Mouse (Mus musculus) midbrain, embryonic 16.5 days (tissue): ENCODE measurements at regions not wholly inside any gene's neighbourhood (a gene's known extent, or its start where the extent isn't known, plus 50 kb on each side); places are given as distances from the start of the nearest gene placed in this dataset.

Source experiments
- ATAC-seq: fragments of 200-750 bp; cut with Nextera tagmentation; 2 replicates; pipeline ENCODE4 v1.8.0; 2017; ENCODE audit warnings: moderate TSS enrichment
- H3K27ac ChIP-seq: fragments of 300-500 bp; sonication (generic); 2 replicates; pipeline ENCODE4 v1.5.1; 2014; ENCODE audit warnings: mild to moderate bottlenecking, low read length, mixed read lengths
- H3K27me3 ChIP-seq: fragments of 300-500 bp; sonication (generic); 2 replicates; pipeline ENCODE4 v1.6.1; 2014; ENCODE audit warnings: low read depth, low read length, mixed read lengths; ENCODE audit not compliant: control insufficient read depth, insufficient read depth
- H3K36me3 ChIP-seq: fragments of 300-500 bp; sonication (generic); 2 replicates; pipeline ENCODE4 v1.6.1; 2014; ENCODE audit warnings: mild to moderate bottlenecking, low read length, moderate library complexity, mixed read lengths; ENCODE audit not compliant: control insufficient read depth, insufficient read depth
- H3K4me1 ChIP-seq: fragments of 300-500 bp; sonication (generic); 2 replicates; pipeline ENCODE4 v1.6.1; 2014; ENCODE audit warnings: mild to moderate bottlenecking, low read length, mixed read lengths; ENCODE audit not compliant: control insufficient read depth, insufficient read depth
- H3K4me2 ChIP-seq: fragments of 300-500 bp; sonication (generic); 2 replicates; pipeline ENCODE4 v1.6.1; 2014; ENCODE audit warnings: mild to moderate bottlenecking, low read length, mixed read lengths
- H3K4me3 ChIP-seq: fragments of 300-500 bp; sonication (generic); 2 replicates; pipeline ENCODE4 v1.5.1; 2014; ENCODE audit warnings: low read depth, mild to moderate bottlenecking, low read length, moderate library complexity, mixed read lengths
- H3K9ac ChIP-seq: fragments of 300-500 bp; sonication (generic); 2 replicates; pipeline ENCODE4 v1.6.1; 2014; ENCODE audit warnings: low read depth, low read length, mixed read lengths
- H3K9me3 ChIP-seq: fragments of 300-500 bp; sonication (generic); replicated peaks from 2 replicates; pipeline ENCODE4 v1.6.1; 2014; ENCODE audit warnings: mild to moderate bottlenecking, low read length, mixed read lengths; ENCODE audit not compliant: control insufficient read depth, poor library complexity, severe bottlenecking
- WGBS: fragments of 180-500 bp; shearing (Covaris S2); extraction: QIAGEN DNeasy Blood & Tissue Kit; methylation state at CpG from one replicate; pipeline ENCODE4 v1.1.7; 2014; 5-methylcytosine and 5-hydroxymethylcytosine counted together

DNA sequence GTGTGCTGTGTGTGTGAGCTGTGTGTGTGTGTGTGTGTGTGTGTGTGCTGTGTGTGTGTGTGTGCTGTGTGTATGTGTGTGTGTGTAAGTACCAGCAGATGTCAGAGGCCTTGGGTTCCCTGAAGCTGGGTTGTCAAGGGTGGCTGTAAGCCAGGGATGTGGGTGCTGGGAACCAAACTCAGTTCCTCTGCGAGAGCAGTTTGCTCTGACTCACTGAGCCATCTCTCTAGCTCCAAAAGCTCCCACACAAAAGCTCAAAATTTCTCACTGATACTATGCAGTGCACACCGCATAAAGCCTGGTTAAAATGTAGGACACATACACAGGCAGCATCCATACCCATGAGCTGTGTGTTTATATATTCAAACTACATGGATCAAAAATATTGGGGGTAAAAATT, 172.9 kb upstream of the Clec14a start:
- no peaks in the 10 kb centered on the region for H3K9me3 ChIP-seq
- H3K9ac ChIP-seq = no peak overlapping the region
- no peak for ATAC-seq
- no peaks in the 10 kb centered on the region for H3K4me1 ChIP-seq
- no peak overlapping the region for H3K4me3 ChIP-seq
- no peaks in the 10 kb centered on the region for H3K36me3 ChIP-seq
- 93% methylated on average over 2 of the region's 2 CpGs for WGBS
- no peaks in the 10 kb centered on the region for H3K27me3 ChIP-seq
- H3K27ac ChIP-seq = no peak overlapping the region
- H3K4me2 ChIP-seq = no peak overlapping the region

DNA sequence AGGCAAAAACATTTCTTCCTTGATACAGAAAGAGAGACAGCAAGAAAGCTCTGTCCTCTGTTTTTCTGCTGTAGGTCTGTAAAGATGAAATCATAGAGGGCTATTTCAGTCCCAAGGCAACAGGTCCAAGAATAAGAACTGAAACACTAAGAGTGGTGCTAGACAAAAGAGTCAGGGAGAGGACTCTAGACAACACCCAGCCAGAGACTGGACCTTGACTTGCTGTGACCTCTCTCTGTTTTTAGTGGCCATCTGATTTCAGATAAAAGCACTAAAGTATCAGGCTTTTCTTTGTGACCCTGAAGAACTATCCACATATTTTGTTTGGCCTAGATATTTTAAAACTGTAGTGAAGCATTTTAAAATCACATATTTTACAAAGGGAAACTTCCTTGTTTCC, 171.6 kb upstream of the Clec14a start:
- no peak for ATAC-seq
- H3K27ac ChIP-seq = no peak overlapping the region
- H3K4me3 ChIP-seq = no peak overlapping the region
- no peak overlapping the region for H3K4me2 ChIP-seq
- no peaks in the 10 kb centered on the region for H3K9me3 ChIP-seq
- H3K36me3 ChIP-seq = no peaks in the 10 kb centered on the region
- H3K9ac ChIP-seq = no peak overlapping the region
- H3K4me1 ChIP-seq = no peaks in the 10 kb centered on the region
- no peaks in the 10 kb centered on the region for H3K27me3 ChIP-seq

DNA sequence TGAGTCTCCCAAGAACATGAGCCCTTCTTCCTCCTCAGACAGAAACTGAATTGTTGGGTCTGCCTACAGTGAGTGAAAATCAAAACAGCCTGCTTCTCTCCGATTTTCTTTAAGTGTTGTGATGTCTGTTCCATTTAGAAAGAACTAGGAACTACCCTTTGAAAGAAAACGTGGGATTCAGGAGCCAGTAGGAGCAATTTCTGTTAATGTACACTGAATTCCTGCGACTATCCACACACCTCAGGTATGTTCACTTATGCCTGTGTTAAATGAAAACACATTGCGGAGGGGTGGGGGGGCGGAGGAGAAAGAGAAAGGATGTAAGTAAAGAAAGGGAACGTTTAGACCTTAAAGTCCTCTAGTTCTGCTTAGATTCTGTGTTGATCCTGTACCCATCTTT, 167.9 kb upstream of the Clec14a start:
- H3K4me1 ChIP-seq = no peaks in the 10 kb centered on the region
- no peak overlapping the region for H3K9ac ChIP-seq
- no peak for ATAC-seq
- H3K9me3 ChIP-seq = no peaks in the 10 kb centered on the region
- no peaks in the 10 kb centered on the region for H3K27me3 ChIP-seq
- H3K4me3 ChIP-seq = no peak overlapping the region
- H3K36me3 ChIP-seq = no peaks in the 10 kb centered on the region
- H3K4me2 ChIP-seq = no peak overlapping the region
- WGBS = 84% methylated on average over 6 of the region's 6 CpGs
- H3K27ac ChIP-seq = no peak overlapping the region

DNA sequence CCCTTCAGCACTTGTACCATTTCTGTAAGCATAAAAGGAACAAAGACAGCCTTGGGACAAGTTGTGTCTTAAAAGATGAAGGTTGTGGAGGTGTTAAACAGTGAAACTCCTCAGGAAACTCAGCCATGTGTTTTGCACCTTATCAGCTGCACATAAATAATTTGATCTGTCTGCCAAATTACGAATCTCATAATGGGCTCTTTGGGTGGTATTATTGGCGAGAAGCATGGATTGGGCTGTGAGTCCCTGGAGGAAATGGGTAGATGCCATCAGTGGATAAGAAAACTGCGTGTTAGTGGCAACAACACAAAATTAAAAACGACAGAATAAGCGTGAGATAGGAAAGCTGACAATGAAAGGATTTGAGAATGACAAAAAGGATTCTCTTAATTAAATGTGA, 165.4 kb upstream of the Clec14a start:
- Histone ChIP-seq H3K9me3 (no peaks in the 10 kb centered on the region), H3K4me2 (no peak overlapping the region), H3K4me3 (no peak overlapping the region), H3K9ac (no peak overlapping the region), H3K27me3 (no peaks in the 10 kb centered on the region), H3K4me1 (no peaks in the 10 kb centered on the region), H3K36me3 (no peaks in the 10 kb centered on the region), H3K27ac (no peak overlapping the region)
- ATAC-seq = no peak
- WGBS = 68% methylated on average over 5 of the region's 5 CpGs

DNA sequence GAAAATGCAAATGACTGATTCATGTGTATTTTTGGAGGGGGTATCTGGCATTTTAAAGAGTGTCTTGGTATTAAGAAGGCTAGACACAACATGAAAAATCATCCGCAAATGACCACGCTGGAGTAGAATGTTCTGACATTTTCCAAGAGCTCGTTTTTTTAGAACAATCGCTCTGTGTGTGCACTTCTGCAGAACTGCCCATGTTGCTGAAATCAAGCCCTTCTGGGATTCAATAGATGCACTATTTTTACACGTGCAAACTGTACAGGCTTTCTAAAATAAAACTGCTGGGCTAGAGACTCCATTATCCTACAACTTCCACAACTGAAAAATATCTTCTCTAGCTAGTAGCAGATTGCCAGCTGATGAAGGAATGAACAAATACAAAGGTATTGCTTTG, 160.8 kb upstream of the Clec14a start:
- H3K9me3 ChIP-seq = no peaks in the 10 kb centered on the region
- no peaks in the 10 kb centered on the region for H3K36me3 ChIP-seq
- no peak overlapping the region for H3K4me3 ChIP-seq
- no peaks in the 10 kb centered on the region for H3K27me3 ChIP-seq
- WGBS = 75% methylated on average over 5 of the region's 5 CpGs
- no peak overlapping the region for H3K9ac ChIP-seq
- H3K4me2 ChIP-seq = no peak overlapping the region
- H3K4me1 ChIP-seq = no peaks in the 10 kb centered on the region
- H3K27ac ChIP-seq = no peak overlapping the region
- ATAC-seq = no peak

DNA sequence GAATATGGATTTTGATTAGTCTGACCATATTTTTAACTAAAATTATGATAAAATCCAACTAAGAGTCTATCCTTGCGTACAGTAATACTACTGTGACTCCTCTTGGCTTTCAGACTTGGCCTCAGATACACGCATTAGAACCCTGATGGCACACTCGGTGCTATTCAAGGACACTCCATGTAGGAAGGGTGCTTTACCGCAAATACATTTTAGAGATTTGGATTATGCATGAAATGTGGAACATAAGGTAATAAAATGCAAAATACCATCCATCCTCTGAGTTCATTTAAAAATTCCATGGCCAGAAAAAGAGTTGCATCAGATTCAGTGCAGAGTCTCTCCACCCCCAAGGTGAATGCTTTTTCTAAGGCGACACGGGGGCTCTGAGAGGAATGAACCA, 157.7 kb upstream of the Clec14a start:
- WGBS = 88% methylated on average over 6 of the region's 6 CpGs
- Histone ChIP-seq H3K9me3 (no peaks in the 10 kb centered on the region), H3K27me3 (no peaks in the 10 kb centered on the region), H3K27ac (no peak overlapping the region), H3K4me3 (no peak overlapping the region), H3K9ac (no peak overlapping the region), H3K36me3 (no peaks in the 10 kb centered on the region), H3K4me1 (no peaks in the 10 kb centered on the region), H3K4me2 (no peak overlapping the region)
- ATAC-seq = no peak

DNA sequence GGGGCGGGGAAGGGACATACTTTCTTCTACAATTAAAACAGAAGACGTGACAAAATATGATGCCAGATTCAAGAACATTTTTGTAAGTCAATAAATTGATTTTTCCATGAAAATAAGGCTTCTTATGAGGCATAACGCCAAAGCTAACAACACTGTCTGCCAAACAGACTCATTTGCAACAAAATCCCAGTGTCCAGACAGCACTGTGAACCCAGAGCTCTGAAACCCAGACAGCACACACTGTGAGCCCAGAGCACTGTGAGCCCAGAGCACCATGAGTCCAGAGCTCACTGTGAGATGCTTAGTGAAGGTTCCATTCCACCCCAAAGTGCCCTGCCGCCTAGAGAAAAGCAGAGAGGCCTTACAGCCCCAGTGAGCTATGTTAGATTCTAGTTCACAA, 156.9 kb upstream of the Clec14a start:
- 81% methylated on average over 4 of the region's 4 CpGs for WGBS
- H3K9ac ChIP-seq = no peak overlapping the region

DNA sequence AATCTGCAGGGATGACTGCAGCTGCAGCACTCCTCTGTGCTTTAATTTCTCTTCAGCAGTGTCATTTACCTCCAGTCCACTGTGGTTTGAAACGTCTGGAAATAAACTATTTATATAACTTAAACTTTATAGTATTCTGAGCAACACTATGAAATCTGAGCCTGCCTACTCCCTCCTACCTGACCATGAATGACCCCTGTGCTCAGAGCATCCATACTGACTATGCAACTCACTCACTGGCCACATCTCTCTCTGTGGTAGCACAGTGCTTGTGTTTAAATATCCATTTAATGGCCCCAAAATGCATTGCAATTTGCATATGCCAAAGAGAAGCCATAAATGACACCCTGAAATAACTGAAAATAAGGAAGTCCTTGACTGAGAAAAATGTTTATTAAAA, 154.5 kb upstream of the Clec14a start:
- Histone ChIP-seq H3K4me1 (no peaks in the 10 kb centered on the region), H3K36me3 (no peaks in the 10 kb centered on the region), H3K4me2 (no peak overlapping the region), H3K9me3 (no peaks in the 10 kb centered on the region), H3K4me3 (no peak overlapping the region), H3K27me3 (no peaks in the 10 kb centered on the region), H3K9ac (no peak overlapping the region), H3K27ac (no peak overlapping the region)
- ATAC-seq = no peak
- 36% methylated on average over 1 of the region's 1 CpGs for WGBS

More for the DNA sequence above, 156.9 kb upstream of the Clec14a start:
- H3K36me3 ChIP-seq = no peaks in the 10 kb centered on the region
- no peaks in the 10 kb centered on the region for H3K9me3 ChIP-seq
- no peak overlapping the region for H3K4me3 ChIP-seq
- no peak overlapping the region for H3K4me2 ChIP-seq
- H3K4me1 ChIP-seq = no peaks in the 10 kb centered on the region
- H3K27ac ChIP-seq = no peak overlapping the region
- H3K27me3 ChIP-seq = no peaks in the 10 kb centered on the region
- no peak for ATAC-seq

DNA sequence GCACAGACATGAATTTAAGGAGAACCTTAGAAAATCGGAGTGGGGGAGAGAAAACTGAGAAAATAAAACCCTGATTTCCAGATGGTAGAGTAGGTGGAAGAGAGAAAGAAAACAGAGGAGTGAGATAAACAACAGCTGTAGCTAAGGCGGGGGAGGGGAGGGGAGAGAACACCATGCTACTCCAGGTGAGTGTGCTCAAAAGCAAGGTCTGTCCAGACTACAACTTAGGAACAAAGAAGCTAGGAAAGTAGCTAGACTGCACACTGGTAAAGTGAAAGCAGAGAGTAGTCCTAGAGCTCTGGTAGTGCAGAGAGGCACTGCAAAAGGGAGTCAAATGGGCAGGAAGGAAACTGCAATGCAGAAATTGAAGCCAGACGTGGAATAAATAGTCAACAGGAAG, 132.8 kb upstream of the Clec14a start:
- no peak overlapping the region for H3K4me2 ChIP-seq
- H3K4me1 ChIP-seq = no peaks in the 10 kb centered on the region
- H3K4me3 ChIP-seq = no peak overlapping the region
- H3K27ac ChIP-seq = no peak overlapping the region
- no peaks in the 10 kb centered on the region for H3K36me3 ChIP-seq
- no peak for ATAC-seq
- no peak overlapping the region for H3K9ac ChIP-seq
- H3K27me3 ChIP-seq = no peaks in the 10 kb centered on the region
- WGBS = 79% methylated on average over 3 of the region's 3 CpGs
- no peaks in the 10 kb centered on the region for H3K9me3 ChIP-seq

DNA sequence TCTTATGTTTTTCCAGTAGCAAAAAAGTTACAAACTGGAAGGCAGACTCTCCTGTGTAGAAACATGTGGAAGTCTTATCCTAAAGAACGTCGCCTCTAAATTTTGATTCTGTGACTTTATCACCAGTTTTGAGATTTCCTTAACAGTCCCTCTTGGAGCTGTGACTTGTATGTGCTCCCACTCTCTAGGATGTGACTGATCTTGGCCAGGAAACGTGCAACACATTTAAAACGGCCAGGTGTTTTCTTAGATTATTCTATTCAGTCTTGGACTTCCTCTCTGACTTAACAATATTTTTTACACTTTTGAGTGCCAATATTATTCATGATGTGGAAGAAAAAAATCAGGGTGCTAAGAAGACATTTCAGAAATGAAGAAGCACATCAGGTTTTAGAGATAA, 91.2 kb upstream of the Clec14a start:
- Histone ChIP-seq H3K36me3 (no peaks in the 10 kb centered on the region), H3K4me2 (no peak overlapping the region), H3K27ac (no peak overlapping the region), H3K27me3 (no peaks in the 10 kb centered on the region), H3K9ac (no peak overlapping the region), H3K4me3 (no peak overlapping the region), H3K9me3 (no peaks in the 10 kb centered on the region), H3K4me1 (no peaks in the 10 kb centered on the region)
- no peak for ATAC-seq
- WGBS = 87% methylated on average over 4 of the region's 4 CpGs
